In the genomic region with DNA sequence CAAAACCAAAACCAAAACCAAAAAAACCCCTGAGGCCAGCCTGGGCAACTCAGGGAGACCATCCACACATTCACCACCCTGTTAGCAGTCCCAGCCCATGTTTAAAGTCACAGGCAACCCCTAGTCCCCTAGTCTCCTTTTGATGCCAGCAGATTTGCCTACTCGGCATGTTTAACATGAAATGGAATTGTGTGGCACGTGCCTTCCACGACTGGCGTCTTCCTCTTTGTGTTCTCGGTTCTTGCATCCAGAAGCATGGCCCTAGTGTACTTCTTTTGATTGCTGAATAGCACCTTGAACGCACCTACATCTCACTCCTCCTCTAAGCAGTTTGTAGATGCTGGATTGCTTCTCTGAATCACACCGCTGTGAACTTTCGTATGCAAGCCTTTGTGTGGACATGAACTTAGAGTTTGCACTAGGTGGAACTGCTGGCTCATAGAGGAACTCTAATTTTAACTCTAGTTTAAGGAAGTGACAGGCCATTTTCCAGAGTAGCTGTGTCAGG, we compare ENCODE assay signal across 21 mouse cellular contexts. TPM values are rescaled to one million over a fixed set of nuclear protein-coding genes. Genes with fewer than 3 reads are reported as not detected.
DNase-seq lines count a peak whose midpoint lies in the region; ATAC-seq and TF ChIP-seq lines count a peak whose summit lies in the region.
"Had no signal": no experiment of that assay in that cellular context is flagged by ENCODE, and none has a peak within 500 bp of the region (broad histone marks: within the 10 kb centered on the region; RNA-seq: fewer than 3 reads in every experiment).

No protein-coding gene starts in this region.

- TF ChIP-seq CTCF in kidney, adult 2 months (conservative IDR thresholded peaks at IDR 0.05; ENCODE audit: insufficient read depth, insufficient read length, low read depth, low read length): no peak
- no peak for TF ChIP-seq CTCF in CH12.LX (conservative IDR thresholded peaks at IDR 0.05 in 1 of 2, IDR thresholded peaks at IDR 0.05 in 1 of 2; ENCODE audit: low read depth in 2 of 2, low read length in 2 of 2)

- TF ChIP-seq EP300 in CH12.LX (IDR thresholded peaks at IDR 0.05; ENCODE audit: low read length): no peak

- peak overlapping the region; percentile 60 for H3K4me2 ChIP-seq in CH12.LX (ENCODE audit: insufficient read depth, low read depth, poor library complexity, severe bottlenecking)
- H3K4me2 ChIP-seq in liver, embryonic 15.5 days: peak overlapping the region; percentile 30; the same call in 1 of the 2 replicates
- H3K4me2 ChIP-seq: embryonic facial prominence, embryonic 13.5 days; forebrain, embryonic 12.5 days had no signal

- H3K4me3 ChIP-seq in kidney, adult 2 months (ENCODE audit: insufficient read depth, low read depth, low read length): no peak overlapping the region
- H3K4me3 ChIP-seq in CH12.LX (replicated peaks in 1 of 3; ENCODE audit: low read depth in 2 of 3, low read length in 2 of 3, poor library complexity in 1 of 3): peak overlapping the region in 2 of 3 experiments; percentile 24 to 29
- no peak overlapping the region for H3K4me3 ChIP-seq in liver, embryonic 15.5 days (replicated peaks)
- H3K4me3 ChIP-seq: embryonic facial prominence, embryonic 13.5 days; forebrain, embryonic 12.5 days had no signal

- WGBS in kidney, adult 2 months: 85% methylated on average over 8 of the region's 8 CpGs
- 38% methylated on average over 8 of the region's 8 CpGs for WGBS in liver, embryonic 15.5 days (ENCODE audit: insufficient replicate concordance)

- H3K27me3 ChIP-seq in kidney, adult 2 months (replicated peaks; ENCODE audit: control insufficient read depth, insufficient read depth, low read length): no peaks in the 10 kb centered on the region
- peaks cover 1% of the 10 kb centered on the region for H3K27me3 ChIP-seq in CH12.LX (replicated peaks)
- peaks cover 15% of the 10 kb centered on the region for H3K27me3 ChIP-seq in liver, embryonic 15.5 days
- H3K27me3 ChIP-seq: Patski had no signal

- H3K27ac ChIP-seq in kidney, adult 2 months (ENCODE audit: insufficient read depth, low read depth, low read length): no peak overlapping the region
- peak overlapping the region; percentile 68 for H3K27ac ChIP-seq in CH12.LX (ENCODE audit: insufficient read depth, low read depth)
- H3K27ac ChIP-seq in liver, embryonic 15.5 days (replicated peaks): peak overlapping the region; percentile 38; the same call in 1 of the 2 replicates
- H3K27ac ChIP-seq: embryonic facial prominence, embryonic 13.5 days; forebrain, embryonic 12.5 days; kidney, postnatal 0 days had no signal

- H3K9ac ChIP-seq in CH12.LX (ENCODE audit: insufficient read depth, low read depth): no peak overlapping the region; the same call in 1 of the 2 replicates
- no peak overlapping the region for H3K9ac ChIP-seq in liver, embryonic 15.5 days
- H3K9ac ChIP-seq: embryonic facial prominence, embryonic 13.5 days; forebrain, embryonic 12.5 days had no signal

- no peaks in the 10 kb centered on the region for H3K4me1 ChIP-seq in kidney, adult 2 months (ENCODE audit: control insufficient read depth, insufficient read depth, low read length)
- peaks cover 27 to 61% of the 10 kb centered on the region in 2 experiments for H3K4me1 ChIP-seq in CH12.LX (ENCODE audit: control insufficient read depth in 1 of 2, insufficient read depth in 2 of 2)
- H3K4me1 ChIP-seq in liver, embryonic 15.5 days (replicated peaks): peaks cover 28% of the 10 kb centered on the region

- peak; percentile 13 for DNase-seq in kidney, adult 2 months
- no peak for DNase-seq in kidney, postnatal 4 days
- no peak for DNase-seq in CH12.LX (ENCODE audit: extremely low read depth)
- no peak for DNase-seq in right cerebral cortex, postnatal 10 days (ENCODE audit: low spot score in 2 of 2)
- no peak for DNase-seq in neural tube, embryonic 10.5 days (ENCODE audit: extremely low spot score, low spot score)
- DNase-seq in cerebellum, postnatal 36 days: no peak
- DNase-seq: cerebellum, postnatal 10 days; gastrocnemius, postnatal 10 days; thymus, adult 2 months had no signal

- TF ChIP-seq RAD21 in CH12.LX (IDR thresholded peaks at IDR 0.05; ENCODE audit: low read depth, low read length): no peak

- TF ChIP-seq POLR2A in kidney, adult 2 months (IDR thresholded peaks at IDR 0.05; ENCODE audit: low read depth, low read length): no peak
- no peak for TF ChIP-seq POLR2A in CH12.LX (IDR thresholded peaks at IDR 0.05; ENCODE audit: low read depth, low read length)

- no peaks in the 10 kb centered on the region for H3K36me3 ChIP-seq in kidney, adult 2 months (ENCODE audit: control insufficient read depth, insufficient read depth, low read length)
- H3K36me3 ChIP-seq in CH12.LX (replicated peaks in 1 of 2; ENCODE audit: control insufficient read depth in 1 of 2, insufficient read depth in 1 of 2, low read length in 1 of 2): no peaks in the 10 kb centered on the region
- no peaks in the 10 kb centered on the region for H3K36me3 ChIP-seq in liver, embryonic 15.5 days (replicated peaks)
- H3K36me3 ChIP-seq: embryonic facial prominence, embryonic 13.5 days; forebrain, embryonic 12.5 days had no signal

- dilution Hi-C loops in CH12.LX (cut with MboI; ENCODE audit: extremely low pct_ligation_motif_present, extremely low pct_unique_long_range_greater_than_20kb, low sequenced_read_pairs): no loop called here

- no peaks in the 10 kb centered on the region for H3K79me2 ChIP-seq in CH12.LX (replicated peaks; ENCODE audit: control insufficient read depth, extremely low read depth, insufficient read depth, poor library complexity, severe bottlenecking)

- ATAC-seq in liver, embryonic 15.5 days (ENCODE audit: insufficient read depth): no peak
- ATAC-seq in neutrophil, adult 5-6 weeks (ENCODE audit: extremely low read depth, insufficient number of reproducible peaks, low FRiP score, poor library complexity, severe bottlenecking): peak; percentile 34; the same call in 1 of the 2 replicates
- ATAC-seq: CD4-positive, CD25-positive, alpha-beta regulatory T cell, adult 4 months; lung, postnatal 0 days; Patski had no signal

- no peaks in the 10 kb centered on the region for H3K9me3 ChIP-seq in CH12.LX (replicated peaks; ENCODE audit: low read length)
- no peaks in the 10 kb centered on the region for H3K9me3 ChIP-seq in liver, embryonic 15.5 days (replicated peaks)
- H3K9me3 ChIP-seq: embryonic facial prominence, embryonic 13.5 days; forebrain, embryonic 12.5 days had no signal

- in situ Hi-C loops in CH12.LX (cut with MboI; ENCODE audit: low pct_ligation_motif_present, low pct_unique_long_range_greater_than_20kb, low sequenced_read_pairs): no loop called here

TF ChIP-seq in CH12.LX, 34 proteins besides CTCF, POLR2A, EP300 and RAD21 (continues in another document):
- TF ChIP-seq TCF12 (IDR thresholded peaks at IDR 0.05; ENCODE audit: low read depth, low read length) (no peak), ETS1 (conservative IDR thresholded peaks at IDR 0.05; ENCODE audit: low read depth, low read length) (peak; percentile 32), MEF2A (IDR thresholded peaks at IDR 0.05; ENCODE audit: borderline replicate concordance, low read depth, low read length) (no peak; the same call in 1 of the 2 replicates), TBP (conservative IDR thresholded peaks at IDR 0.05; ENCODE audit: low read depth, low read length) (no peak), ZNF384 (IDR thresholded peaks at IDR 0.05; ENCODE audit: low read depth, low read length) (peak; percentile 95), E2F4 (IDR thresholded peaks at IDR 0.05; ENCODE audit: insufficient replicate concordance, low read depth, low read length) (no peak), CHD2 (IDR thresholded peaks at IDR 0.05; ENCODE audit: low read length) (peak; percentile 44; the same call in 1 of the 2 replicates), NELFE (IDR thresholded peaks at IDR 0.05; ENCODE audit: low read depth, low read length) (peak; percentile 18; the same call in 1 of the 2 replicates), CHD1 (IDR thresholded peaks at IDR 0.05; ENCODE audit: low read depth, low read length) (no peak), ZMIZ1 (IDR thresholded peaks at IDR 0.05; ENCODE audit: low read depth, low read length) (no peak), RCOR1 (conservative IDR thresholded peaks at IDR 0.05; ENCODE audit: low read depth, low read length) (no peak; the same call in 1 of the 2 replicates), BHLHE40 (IDR thresholded peaks at IDR 0.05; ENCODE audit: low read depth, low read length) (peak; percentile 96), MAFK (IDR thresholded peaks at IDR 0.05; ENCODE audit: insufficient replicate concordance, low read length) (peak; percentile 41; the same call in 1 of the 2 replicates), UBTF (IDR thresholded peaks at IDR 0.05; ENCODE audit: low read depth, low read length) (no peak), MAZ (IDR thresholded peaks at IDR 0.05; ENCODE audit: low read depth, low read length) (0 out of 2 replicates have a peak, but pooled peaks have one; percentile 52)

RNA-seq across cellular contexts. Expression of a gene that starts 4.8 kb away (rescaled TPM):
- 42.4 and 44.6 TPM in 2 replicates for polyA plus RNA-seq in kidney, adult 2 months (2012; rRNA removed)
- total RNA-seq in CH12.LX (2012; rRNA removed) (172 and 205 TPM in 2 replicates), CH12.LX (2014; rRNA removed) (133 and 155 TPM in 2 replicates)
- polyA plus RNA-seq in CH12.LX (2012; ENCODE audit: insufficient read length, low read depth): 84.9 and 93.4 TPM in 2 replicates
- polyA plus RNA-seq in liver, embryonic 15.5 days (2015; fragmentation: Nextera tagmentation; extraction: Ambion mirVana): 17.8 and 18.2 TPM in 2 replicates
- total RNA-seq in neutrophil, adult 5-6 weeks (2017): 262 and 311 TPM in 2 replicates

RNA-seq across cellular contexts. Expression of a gene that starts 24.7 kb away (rescaled TPM):
- 64.7 and 71.4 TPM in 2 replicates for polyA plus RNA-seq in kidney, adult 2 months (2012; rRNA removed)
- total RNA-seq in CH12.LX (2012; rRNA removed) (107 and 136 TPM in 2 replicates), CH12.LX (2014; rRNA removed) (91.0 and 105 TPM in 2 replicates)
- polyA plus RNA-seq in CH12.LX (2012; ENCODE audit: insufficient read length, low read depth): 197 and 199 TPM in 2 replicates
- 52.0 and 53.2 TPM in 2 replicates for polyA plus RNA-seq in liver, embryonic 15.5 days (2015; fragmentation: Nextera tagmentation; extraction: Ambion mirVana)
- total RNA-seq in neutrophil, adult 5-6 weeks (2017): 22.7 and 23.0 TPM in 2 replicates

RNA-seq across cellular contexts. Expression of a gene that starts 24.9 kb away (rescaled TPM):
- polyA plus RNA-seq in kidney, adult 2 months (2012; rRNA removed): 20.0 and 21.7 TPM in 2 replicates
- total RNA-seq in CH12.LX (2012; rRNA removed) (63.3 and 66.5 TPM in 2 replicates), CH12.LX (2014; rRNA removed) (98.8 and 105 TPM in 2 replicates)
- 95.8 and 96.3 TPM in 2 replicates for polyA plus RNA-seq in CH12.LX (2012; ENCODE audit: insufficient read length, low read depth)
- 22.2 and 25.0 TPM in 2 replicates for polyA plus RNA-seq in liver, embryonic 15.5 days (2015; fragmentation: Nextera tagmentation; extraction: Ambion mirVana)
- 22.7 and 25.4 TPM in 2 replicates for total RNA-seq in neutrophil, adult 5-6 weeks (2017)

RNA-seq across cellular contexts. Expression of a gene that starts 33.8 kb away (rescaled TPM):
- polyA plus RNA-seq in kidney, adult 2 months (2012; rRNA removed): 0.11 and 0.37 TPM in 2 replicates
- not detected in 2 replicates for total RNA-seq in CH12.LX (2012; rRNA removed)
- not detected in 2 replicates for total RNA-seq in CH12.LX (2014; rRNA removed)
- polyA plus RNA-seq in CH12.LX (2012; ENCODE audit: insufficient read length, low read depth): 0.19 TPM in 1 of 2 replicates, not detected in the other
- not detected in 2 replicates for polyA plus RNA-seq in liver, embryonic 15.5 days (2015; fragmentation: Nextera tagmentation; extraction: Ambion mirVana)
- total RNA-seq in neutrophil, adult 5-6 weeks (2017): not detected in 2 replicates
- total RNA-seq: adrenal gland, adult 18-20 months; gastrocnemius, postnatal 10 days; layer of hippocampus, postnatal 25 days had no signal
- polyA plus RNA-seq: CD4-positive, CD25-positive, alpha-beta regulatory T cell, adult 4 months; embryonic facial prominence, embryonic 13.5 days; forebrain, embryonic 12.5 days; heart, embryonic 16.5 days; kidney, postnatal 0 days; limb, embryonic 11.5 days; lung, postnatal 0 days; Patski had no signal

Comparison
In these comparisons a context has a peak if more than half of its experiments do, and no peak if none do; other contexts are left out.
1. H3K4me3 ChIP-seq: peak in CH12.LX (2 of 3); none in kidney, adult 2 months (single experiment) and liver, embryonic 15.5 days (single experiment).